Mouse (Mus musculus) limb, embryonic 14.5 days (tissue): ENCODE measurements at regions not wholly inside any gene's neighbourhood (a gene's known extent, or its start where the extent isn't known, plus 50 kb on each side); places are given as distances from the start of the nearest gene placed in this dataset.

Experiments used
- ATAC-seq: fragments of 200-750 bp; cut with Nextera tagmentation; 2 replicates; pipeline ENCODE4 v1.8.0; 2017; ENCODE audit warnings: low read depth, moderate number of reproducible peaks, moderate TSS enrichment; ENCODE audit not compliant: low FRiP score
- DNase-seq: peaks from one replicate; pipeline ENCODE4 v3.0.0-alpha.2; 2015; ENCODE audit warnings: low spot score
- H3K27ac ChIP-seq: fragments of 300-500 bp; sonication (generic); replicated peaks from 2 replicates; pipeline ENCODE4 v1.5.1; 2014; ENCODE audit warnings: low read depth, mild to moderate bottlenecking, low read length, moderate library complexity, mixed read lengths
- H3K27me3 ChIP-seq: fragments of 300-500 bp; sonication (generic); 2 replicates; pipeline ENCODE4 v1.6.1; 2014; ENCODE audit warnings: low read length, mixed read lengths; ENCODE audit not compliant: control insufficient read depth, insufficient read depth
- H3K36me3 ChIP-seq: fragments of 300-500 bp; sonication (generic); 2 replicates; pipeline ENCODE4 v1.6.1; 2014; ENCODE audit warnings: mild to moderate bottlenecking, low read length, moderate library complexity, mixed read lengths; ENCODE audit not compliant: control insufficient read depth, insufficient read depth
- H3K4me1 ChIP-seq: fragments of 300-500 bp; sonication (generic); 2 replicates; pipeline ENCODE4 v1.6.1; 2014; ENCODE audit warnings: antibody characterized with exemption, low read length, mixed read lengths; ENCODE audit not compliant: control insufficient read depth, insufficient read depth
- H3K4me2 ChIP-seq: fragments of 300-500 bp; sonication (generic); replicated peaks from 2 replicates; pipeline ENCODE4 v1.6.1; 2014; ENCODE audit warnings: low read depth, mild to moderate bottlenecking, low read length, moderate library complexity; ENCODE audit not compliant: severe bottlenecking
- H3K4me3 ChIP-seq: fragments of 300-500 bp; sonication (generic); replicated peaks from 2 replicates; pipeline ENCODE4 v1.5.1; 2014; ENCODE audit warnings: low read length
- H3K9ac ChIP-seq: fragments of 300-500 bp; sonication (generic); 2 replicates; pipeline ENCODE4 v1.6.1; 2014; ENCODE audit warnings: mild to moderate bottlenecking, low read depth, low read length, moderate library complexity; ENCODE audit not compliant: severe bottlenecking
- H3K9me3 ChIP-seq: fragments of 300-500 bp; sonication (generic); 2 replicates; pipeline ENCODE4 v1.6.1; 2016; ENCODE audit warnings: low read length; ENCODE audit not compliant: control insufficient read depth
- POLR2A ChIP-seq: fragments of 200-500 bp; IDR thresholded peaks from 2 replicates; pipeline ENCODE4 v1.8.0; 2012; ENCODE audit warnings: inconsistent platforms, mild to moderate bottlenecking, moderate library complexity, borderline replicate concordance; ENCODE audit not compliant: insufficient read depth, insufficient read length; ENCODE audit errors: extremely low read depth
- WGBS: fragments of 180-500 bp; shearing (Covaris S2); extraction: QIAGEN DNeasy Blood & Tissue Kit; methylation state at CpG from one replicate; pipeline ENCODE4 v1.1.7; 2014; 5-methylcytosine and 5-hydroxymethylcytosine counted together

DNA sequence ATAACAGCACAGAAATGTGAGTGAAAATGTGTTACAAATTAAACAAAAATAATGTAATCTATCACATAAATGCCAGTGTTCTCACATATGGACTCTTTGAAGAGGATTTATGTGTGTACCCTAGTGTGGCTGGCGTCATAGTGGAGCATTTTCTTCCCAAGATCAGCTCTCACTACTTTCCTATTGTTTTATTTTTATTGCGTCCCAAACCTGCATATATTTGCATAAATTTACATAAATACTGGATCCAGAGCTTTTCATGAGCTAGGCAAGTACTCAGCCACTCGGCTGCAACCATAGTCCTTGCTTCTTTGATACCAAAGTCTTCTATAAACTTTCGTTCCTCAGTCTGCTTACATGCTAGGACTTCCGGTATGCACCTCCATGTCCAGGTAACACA lies 261.1 kb upstream of the Adcy2 start:
- no peak for DNase-seq
- H3K9ac ChIP-seq = no peak overlapping the region
- H3K4me3 ChIP-seq = no peak overlapping the region
- H3K27ac ChIP-seq = no peak overlapping the region
- no peaks in the 10 kb centered on the region for H3K9me3 ChIP-seq
- no peaks in the 10 kb centered on the region for H3K36me3 ChIP-seq
- no peak overlapping the region for H3K4me2 ChIP-seq
- WGBS = 84% methylated on average over 5 of the region's 5 CpGs
- no peak for TF ChIP-seq POLR2A
- H3K4me1 ChIP-seq = no peaks in the 10 kb centered on the region
- ATAC-seq = no peak
- no peaks in the 10 kb centered on the region for H3K27me3 ChIP-seq

DNA sequence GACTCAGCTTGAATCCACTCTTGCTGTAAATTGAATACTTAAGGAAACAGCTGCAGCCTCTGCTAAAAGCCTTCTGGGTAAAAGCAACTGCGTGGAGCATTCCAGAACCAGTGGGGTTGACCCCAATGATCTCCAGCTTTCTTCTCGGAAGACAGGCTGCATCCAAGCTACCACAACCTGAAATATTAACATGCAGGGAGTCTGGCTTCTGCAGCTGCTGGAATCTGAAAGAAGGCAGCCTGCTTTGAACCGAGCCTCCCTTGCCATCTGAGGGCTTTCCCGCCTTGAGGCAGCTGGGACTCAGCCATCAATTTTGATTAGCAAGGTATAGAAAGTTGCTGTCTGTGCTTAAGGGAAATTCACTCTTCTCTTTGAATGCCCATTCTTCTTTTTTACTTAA lies 261.6 kb upstream of the Adcy2 start:
- H3K9me3 ChIP-seq = no peaks in the 10 kb centered on the region
- ATAC-seq = no peak
- H3K27me3 ChIP-seq = no peaks in the 10 kb centered on the region
- DNase-seq = no peak
- H3K4me2 ChIP-seq = no peak overlapping the region
- no peaks in the 10 kb centered on the region for H3K4me1 ChIP-seq
- no peak overlapping the region for H3K4me3 ChIP-seq
- no peak overlapping the region for H3K27ac ChIP-seq
- H3K9ac ChIP-seq = no peak overlapping the region
- H3K36me3 ChIP-seq = no peaks in the 10 kb centered on the region
- WGBS = 57% methylated on average over 4 of the region's 4 CpGs
- TF ChIP-seq POLR2A = no peak

DNA sequence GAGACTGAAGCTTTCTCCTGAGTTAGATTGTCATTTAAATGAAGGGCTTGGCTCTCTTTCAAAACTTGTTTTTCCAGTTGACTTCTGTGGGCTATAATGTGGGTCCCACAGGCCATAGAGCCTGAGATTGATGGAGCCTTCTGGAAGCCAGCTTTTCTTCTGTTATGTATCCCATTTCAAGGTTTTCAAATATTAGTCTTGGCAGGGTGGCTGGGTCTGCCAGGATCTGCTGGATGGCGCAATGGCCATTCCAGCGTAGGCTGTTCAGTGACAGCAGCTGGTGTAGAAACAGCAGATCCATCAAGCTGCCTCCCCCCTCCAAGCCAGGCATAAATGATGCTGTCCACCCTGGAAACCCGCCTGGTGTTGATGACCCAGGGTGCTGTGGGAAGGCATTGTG lies 264.4 kb upstream of the Adcy2 start:
- 63% methylated on average over 3 of the region's 3 CpGs for WGBS
- H3K4me2 ChIP-seq = no peak overlapping the region
- no peaks in the 10 kb centered on the region for H3K4me1 ChIP-seq
- ATAC-seq (peak; percentile 41; the same call in 1 of the 2 replicates), DNase-seq (peak; percentile 66)
- no peak overlapping the region for H3K9ac ChIP-seq
- no peak for TF ChIP-seq POLR2A
- no peak overlapping the region for H3K27ac ChIP-seq
- H3K27me3 ChIP-seq = no peaks in the 10 kb centered on the region
- H3K9me3 ChIP-seq = no peaks in the 10 kb centered on the region
- H3K36me3 ChIP-seq = no peaks in the 10 kb centered on the region
- H3K4me3 ChIP-seq = no peak overlapping the region

DNA sequence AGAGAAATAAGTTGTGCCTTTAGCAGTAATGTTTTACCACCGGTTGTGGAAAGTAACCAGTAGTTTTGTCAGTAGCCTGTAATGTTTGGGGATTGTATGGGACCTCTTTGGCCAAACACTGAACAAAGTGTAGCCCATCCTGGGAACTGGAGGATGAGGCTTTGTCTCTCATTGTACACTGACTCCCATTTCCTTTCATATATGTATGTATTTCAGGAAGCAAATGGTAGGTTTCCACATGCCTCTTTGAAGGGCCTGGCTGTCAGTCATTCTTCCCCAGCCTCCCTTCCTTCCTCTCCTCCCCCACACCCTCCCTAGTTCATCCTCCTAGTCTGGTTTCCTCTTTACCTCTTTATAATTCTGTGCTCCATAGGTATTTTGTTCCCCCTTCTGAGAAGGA lies 266.7 kb upstream of the Adcy2 start:
- H3K27ac ChIP-seq = no peak overlapping the region
- no peak for DNase-seq
- ATAC-seq = no peak
- H3K27me3 ChIP-seq = no peaks in the 10 kb centered on the region
- H3K4me2 ChIP-seq = no peak overlapping the region
- H3K4me3 ChIP-seq = no peak overlapping the region
- no peak for TF ChIP-seq POLR2A
- H3K4me1 ChIP-seq = no peaks in the 10 kb centered on the region
- no peaks in the 10 kb centered on the region for H3K36me3 ChIP-seq
- H3K9me3 ChIP-seq = no peaks in the 10 kb centered on the region
- WGBS = 73% methylated on average over 1 of the region's 1 CpGs
- H3K9ac ChIP-seq = no peak overlapping the region

DNA sequence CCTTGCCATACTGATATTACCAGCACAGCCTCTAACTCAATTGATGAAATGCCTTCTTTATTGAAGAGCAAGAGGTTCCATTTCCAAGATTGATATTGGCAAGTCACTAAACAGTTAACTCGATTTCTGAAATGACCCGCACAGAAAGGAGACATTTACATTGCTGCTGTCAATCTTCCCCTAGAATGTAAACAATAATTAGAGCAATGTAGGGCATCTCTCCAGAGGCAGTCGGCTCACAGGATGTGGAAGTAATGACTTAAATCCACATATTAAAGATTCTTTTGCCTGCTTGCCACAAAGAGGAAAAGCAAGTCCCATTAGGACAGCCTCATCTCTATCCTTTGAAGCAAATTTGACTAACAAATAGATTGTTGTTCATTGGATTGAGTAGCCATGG lies 261.0 kb upstream of the Nsun2 start:
- WGBS = 46% methylated on average over 3 of the region's 3 CpGs

DNA sequence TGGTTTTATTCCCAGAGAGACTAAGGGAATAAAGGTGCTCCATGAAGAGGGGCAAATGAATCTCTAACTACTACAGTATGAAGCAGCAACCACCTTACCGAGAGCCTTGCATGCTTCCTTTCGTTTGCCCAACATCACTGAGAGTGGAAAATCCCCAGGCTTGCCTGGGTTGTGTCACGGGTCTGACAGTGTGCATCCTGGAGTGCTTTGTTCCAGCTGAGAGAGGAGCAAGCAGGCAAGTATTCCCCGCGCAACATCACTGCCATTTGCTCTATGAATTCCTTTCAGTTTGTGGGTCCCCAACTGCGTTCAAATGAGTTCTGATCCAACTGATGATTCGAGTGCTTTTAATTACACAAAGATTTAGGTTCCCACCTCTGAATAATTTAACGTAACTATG lies 253.9 kb upstream of the Nsun2 start:
- Histone ChIP-seq H3K9me3 (no peaks in the 10 kb centered on the region), H3K4me3 (no peak overlapping the region), H3K4me1 (no peaks in the 10 kb centered on the region), H3K36me3 (no peaks in the 10 kb centered on the region), H3K27ac (no peak overlapping the region), H3K4me2 (no peak overlapping the region), H3K27me3 (no peaks in the 10 kb centered on the region), H3K9ac (no peak overlapping the region)
- no peak for TF ChIP-seq POLR2A
- WGBS = 80% methylated on average over 8 of the region's 8 CpGs
- ATAC-seq (no peak), DNase-seq (no peak)

More for the DNA sequence above, 261.0 kb upstream of the Nsun2 start:
- no peaks in the 10 kb centered on the region for H3K27me3 ChIP-seq
- H3K4me3 ChIP-seq = no peak overlapping the region
- H3K27ac ChIP-seq = no peak overlapping the region
- TF ChIP-seq POLR2A = no peak
- no peaks in the 10 kb centered on the region for H3K36me3 ChIP-seq
- H3K4me1 ChIP-seq = no peaks in the 10 kb centered on the region
- no peak overlapping the region for H3K4me2 ChIP-seq
- ATAC-seq (no peak), DNase-seq (no peak)
- no peak overlapping the region for H3K9ac ChIP-seq
- no peaks in the 10 kb centered on the region for H3K9me3 ChIP-seq
